Mouse (Mus musculus): Measurements from ENCODE around the gene A630095N17Rik.
"Not testable (repeated sequence)": the region's sequence is repeated elsewhere in the genome, so short reads cannot be mapped to it uniquely, and the experiment has no call there.

Gene A630095N17Rik

GRCm38 (mm10) chr1:75244175-75244826 lies 12.4 kb upstream of the A630095N17Rik start:
- DNase-seq (ENCODE audit: low read depth, low spot score) = no peak

GRCm38 (mm10) chr1:75243411-75243810 lies 11.5 kb upstream of the A630095N17Rik start:
- no peak for DNase-seq (ENCODE audit: low read depth, low spot score)

- DNase-seq (ENCODE audit: low read depth, low spot score) = no peak
Measured at GRCm38 (mm10) chr1:75239591-75239990, 7.7 kb upstream of the A630095N17Rik start.

- DNase-seq (ENCODE audit: low read depth, low spot score) = peak; percentile 77
Measured at GRCm38 (mm10) chr1:75236117-75237050, 4.5 kb upstream of the A630095N17Rik start, which contains the start of gene Dnajb2. TSS of gene Dnajb2 (plus strand) at chr1:75236406.

- DNase-seq (ENCODE audit: low read depth, low spot score) = peak; percentile 38
Measured at GRCm38 (mm10) chr1:75234606-75235005, 2.7 kb upstream of the A630095N17Rik start.

GRCm38 (mm10) chr1:75232489-75232888 lies 587 bp upstream of the A630095N17Rik start:
- DNase-seq (ENCODE audit: low read depth, low spot score) = not testable (repeated sequence)

- no peak for DNase-seq (ENCODE audit: low read depth, low spot score)
Measured at GRCm38 (mm10) chr1:75231224-75231623, 678 bp downstream of the A630095N17Rik start.

- no peak for DNase-seq (ENCODE audit: low read depth, low spot score)
Measured at GRCm38 (mm10) chr1:75230335-75230994, 1.4 kb downstream of the A630095N17Rik start.

- no peak for DNase-seq (ENCODE audit: low read depth, low spot score)
Measured at GRCm38 (mm10) chr1:75229158-75229557, 2.7 kb downstream of the A630095N17Rik start.

GRCm38 (mm10) chr1:75227653-75228052 lies 4.2 kb downstream of the A630095N17Rik start:
- no peak for DNase-seq (ENCODE audit: low read depth, low spot score)

- no peak for DNase-seq (ENCODE audit: low read depth, low spot score)
Measured at GRCm38 (mm10) chr1:75226138-75226537, 5.8 kb downstream of the A630095N17Rik start.

GRCm38 (mm10) chr1:75225473-75225872 lies 6.4 kb downstream of the A630095N17Rik start:
- DNase-seq (ENCODE audit: low read depth, low spot score) = no peak

GRCm38 (mm10) chr1:75223532-75223931 lies 8.4 kb downstream of the A630095N17Rik start:
- no peak for DNase-seq (ENCODE audit: low read depth, low spot score)

GRCm38 (mm10) chr1:75222926-75223325 lies 9.0 kb downstream of the A630095N17Rik start:
- no peak for DNase-seq (ENCODE audit: low read depth, low spot score)

- no peak for DNase-seq (ENCODE audit: low read depth, low spot score)
Measured at GRCm38 (mm10) chr1:75221538-75221937, 10.4 kb downstream of the A630095N17Rik start.

- DNase-seq (ENCODE audit: low read depth, low spot score) = no peak
Measured at GRCm38 (mm10) chr1:75219531-75219930, 12.4 kb downstream of the A630095N17Rik start, which contains the start of gene Tuba4a. TSS of gene Tuba4a (minus strand) at chr1:75219865.

- peak; percentile 78 for DNase-seq (ENCODE audit: low read depth, low spot score)
Measured at GRCm38 (mm10) chr1:75219078-75219477, 12.8 kb downstream of the A630095N17Rik start.

GRCm38 (mm10) chr1:75218227-75219001 lies 13.5 kb downstream of the A630095N17Rik start:
- DNase-seq (ENCODE audit: low read depth, low spot score) = no peak

- DNase-seq (ENCODE audit: low read depth, low spot score) = no peak
Measured at GRCm38 (mm10) chr1:75217893-75218226, 14.0 kb downstream of the A630095N17Rik start.

- DNase-seq (ENCODE audit: low read depth, low spot score) = no peak
Measured at GRCm38 (mm10) chr1:75216797-75217585, 14.9 kb downstream of the A630095N17Rik start.
